Mouse (Mus musculus) neural tube, embryonic 14.5 days (tissue): Measurements from ENCODE around the gene Mctp1. TPM values are rescaled to one million over a fixed set of nuclear protein-coding genes. Genes with fewer than 3 reads are reported as not detected.

Source experiments
- ATAC-seq: fragments of 200-750 bp; cut with Nextera tagmentation; 2 replicates; pipeline ENCODE4 v1.8.0; 2017; ENCODE audit warnings: low read depth, mild to moderate bottlenecking, moderate TSS enrichment, moderate library complexity
- H3K27ac ChIP-seq: fragments of 300-500 bp; sonication (generic); 2 replicates; pipeline ENCODE4 v1.5.1; 2014; ENCODE audit warnings: low read depth, mild to moderate bottlenecking, control low read depth, low read length, moderate library complexity, mixed read lengths
- H3K27me3 ChIP-seq: fragments of 300-500 bp; sonication (generic); 2 replicates; pipeline ENCODE4 v1.6.1; 2014; ENCODE audit warnings: low read length; ENCODE audit not compliant: control insufficient read depth, insufficient read depth
- H3K36me3 ChIP-seq: fragments of 300-500 bp; sonication (generic); 2 replicates; pipeline ENCODE4 v1.6.1; 2014; ENCODE audit warnings: low read length, mixed read lengths; ENCODE audit not compliant: control insufficient read depth, insufficient read depth
- H3K4me1 ChIP-seq: fragments of 300-500 bp; sonication (generic); 2 replicates; pipeline ENCODE4 v1.6.1; 2014; ENCODE audit warnings: low read length; ENCODE audit not compliant: control insufficient read depth, insufficient read depth
- H3K4me2 ChIP-seq: fragments of 300-500 bp; sonication (generic); 2 replicates; pipeline ENCODE4 v1.6.1; 2014; ENCODE audit warnings: mild to moderate bottlenecking, low read depth, low read length, control low read depth
- H3K4me3 ChIP-seq: fragments of 300-500 bp; sonication (generic); 2 replicates; pipeline ENCODE4 v1.5.1; 2014; ENCODE audit warnings: low read depth, low read length, control low read depth, mixed read lengths
- H3K9ac ChIP-seq: fragments of 300-500 bp; sonication (generic); replicated peaks from 2 replicates; pipeline ENCODE4 v1.6.1; 2014; ENCODE audit warnings: low read depth, mild to moderate bottlenecking, control low read depth, low read length, mixed read lengths
- H3K9me3 ChIP-seq: fragments of 300-500 bp; sonication (generic); 2 replicates; pipeline ENCODE4 v1.6.1; 2016; ENCODE audit warnings: low read length; ENCODE audit not compliant: control insufficient read depth
- WGBS: fragments of 180-500 bp; shearing (Covaris S2); extraction: QIAGEN DNeasy Blood & Tissue Kit; methylation state at CpG from one replicate; pipeline ENCODE4 v1.1.7; 2014; 5-methylcytosine and 5-hydroxymethylcytosine counted together
- polyA plus RNA-seq: library from polyadenylated mRNA; unstranded; fragments of >200 nt; fragmentation: Nextera tagmentation; extraction: Ambion mirVana; gene quantifications from 2 replicates; pipeline ENCODE4 v1.2.1, GENCODE M21; 2014

Gene Mctp1
- polyA plus RNA-seq, 1 experiment from 2014 or later = 2.2 TPM

GRCm38 (mm10) chr13:76690697-76691096, 306.4 kb downstream of the Mctp1 start:
- WGBS = 94% methylated on average over 1 of the region's 1 CpGs
- H3K9me3 ChIP-seq = no peaks in the 10 kb centered on the region
- no peaks in the 10 kb centered on the region for H3K36me3 ChIP-seq
- no peak overlapping the region for H3K4me2 ChIP-seq
- H3K4me3 ChIP-seq = no peak overlapping the region
- H3K27ac ChIP-seq = no peak overlapping the region
- H3K27me3 ChIP-seq = no peaks in the 10 kb centered on the region
- no peak for ATAC-seq
- H3K9ac ChIP-seq = no peak overlapping the region
- no peaks in the 10 kb centered on the region for H3K4me1 ChIP-seq

DNA sequence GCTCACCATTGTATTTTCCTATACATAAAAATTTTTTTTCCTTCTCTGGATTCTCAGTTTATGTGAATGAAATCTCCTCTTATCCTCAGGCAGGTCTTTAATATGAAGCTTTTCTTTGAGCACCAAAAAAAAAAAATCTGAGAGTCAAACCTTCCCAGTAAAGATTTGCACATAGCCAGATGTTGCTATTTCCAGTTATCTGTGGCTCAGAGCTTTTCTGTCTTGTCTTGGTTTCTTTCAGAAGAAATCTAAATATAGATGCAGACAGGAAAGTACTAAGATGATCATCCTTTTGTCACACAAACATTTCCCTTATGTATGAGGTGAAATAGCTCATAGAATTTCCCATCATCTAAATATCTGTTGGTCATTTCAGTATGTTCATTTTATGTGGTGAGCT, 349.7 kb downstream of the Mctp1 start:
- no peaks in the 10 kb centered on the region for H3K9me3 ChIP-seq
- H3K4me3 ChIP-seq = no peak overlapping the region
- H3K27me3 ChIP-seq = no peaks in the 10 kb centered on the region
- H3K27ac ChIP-seq = no peak overlapping the region
- H3K4me2 ChIP-seq = no peak overlapping the region
- no peak overlapping the region for H3K9ac ChIP-seq
- H3K4me1 ChIP-seq = no peaks in the 10 kb centered on the region
- ATAC-seq = no peak
- H3K36me3 ChIP-seq = no peaks in the 10 kb centered on the region

GRCm38 (mm10) chr13:76750663-76751429, 366.5 kb downstream of the Mctp1 start:
- WGBS = 72% methylated on average over 4 of the region's 4 CpGs

DNA sequence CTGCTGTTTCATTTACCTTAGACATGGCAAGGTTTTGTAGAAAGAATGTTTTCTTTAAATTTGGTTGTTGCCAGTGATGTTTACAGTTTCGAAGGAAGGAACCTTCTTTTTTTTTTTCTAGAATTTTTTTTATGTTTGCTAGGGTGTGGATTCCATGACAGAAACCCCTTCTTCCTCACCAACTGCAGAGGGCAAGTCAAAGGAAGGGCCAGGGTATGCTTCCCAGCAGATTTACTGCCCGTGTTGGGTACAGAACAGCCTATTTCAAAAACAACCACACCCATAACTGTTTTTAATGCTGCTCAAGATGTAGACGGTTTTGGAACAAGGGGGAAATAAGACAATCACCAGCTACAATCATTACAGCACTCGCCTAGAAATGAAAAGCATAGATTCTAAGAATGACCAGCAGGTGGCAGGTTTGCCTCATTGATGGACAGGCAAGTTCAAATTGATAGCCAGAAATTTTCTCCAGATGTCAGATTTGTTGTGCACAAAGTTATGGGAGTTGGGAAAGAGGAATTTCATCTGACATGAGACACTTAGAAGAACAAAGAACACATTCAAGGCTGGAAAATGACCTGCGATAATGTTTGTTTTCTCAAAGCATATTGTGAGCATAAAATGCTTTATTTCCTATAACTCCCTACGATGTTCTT, 375.6 kb downstream of the Mctp1 start:
- Histone ChIP-seq H3K4me2 (no peak overlapping the region), H3K9me3 (no peaks in the 10 kb centered on the region), H3K36me3 (no peaks in the 10 kb centered on the region), H3K4me3 (no peak overlapping the region), H3K27me3 (no peaks in the 10 kb centered on the region), H3K27ac (no peak overlapping the region), H3K9ac (no peak overlapping the region), H3K4me1 (no peaks in the 10 kb centered on the region)
- peak; percentile 63 for ATAC-seq
- WGBS = 26% methylated on average over 6 of the region's 6 CpGs

More at GRCm38 (mm10) chr13:76750663-76751429, 366.5 kb downstream of the Mctp1 start:
- H3K4me2 ChIP-seq = no peak overlapping the region
- no peak overlapping the region for H3K27ac ChIP-seq
- H3K9me3 ChIP-seq = no peaks in the 10 kb centered on the region
- ATAC-seq = no peak
- no peak overlapping the region for H3K4me3 ChIP-seq
- no peaks in the 10 kb centered on the region for H3K4me1 ChIP-seq
- H3K27me3 ChIP-seq = no peaks in the 10 kb centered on the region
- no peak overlapping the region for H3K9ac ChIP-seq
- no peaks in the 10 kb centered on the region for H3K36me3 ChIP-seq

- Histone ChIP-seq H3K36me3 (no peaks in the 10 kb centered on the region), H3K9me3 (no peaks in the 10 kb centered on the region), H3K27ac (no peak overlapping the region), H3K27me3 (no peaks in the 10 kb centered on the region), H3K4me3 (no peak overlapping the region), H3K9ac (no peak overlapping the region), H3K4me1 (no peaks in the 10 kb centered on the region), H3K4me2 (no peak overlapping the region)
- WGBS = 73% methylated on average over 1 of the region's 1 CpGs
- ATAC-seq = no peak
Measured at GRCm38 (mm10) chr13:76799662-76800061, 415.3 kb downstream of the Mctp1 start.

DNA sequence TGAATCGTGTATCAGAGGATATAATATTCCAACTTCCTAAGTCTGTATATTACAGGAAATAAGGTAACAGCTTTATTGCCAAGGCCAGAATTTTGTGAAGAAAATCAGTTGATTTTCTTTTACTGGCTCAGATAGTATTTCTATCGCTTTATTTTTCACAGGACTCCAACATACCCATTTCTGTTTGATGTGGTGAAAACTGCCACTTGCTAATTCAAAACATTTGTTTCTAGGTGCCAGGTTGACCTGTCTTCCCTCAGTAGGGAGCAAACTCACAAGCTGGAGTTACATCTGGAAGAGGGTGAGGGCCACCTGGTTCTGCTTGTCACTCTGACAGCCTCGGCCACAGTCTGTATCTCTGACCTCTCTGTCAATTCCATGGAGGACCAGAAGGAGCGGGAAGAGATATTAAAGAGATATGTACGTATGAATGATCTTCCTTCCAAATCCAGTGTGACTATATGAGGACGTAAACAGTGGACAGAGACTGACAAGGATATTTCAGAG, 416.8 kb downstream of the Mctp1 start:
- no peak overlapping the region for H3K4me3 ChIP-seq
- no peak overlapping the region for H3K27ac ChIP-seq
- ATAC-seq = no peak
- 83% methylated on average over 6 of the region's 6 CpGs for WGBS
- no peaks in the 10 kb centered on the region for H3K9me3 ChIP-seq
- no peak overlapping the region for H3K4me2 ChIP-seq
- no peaks in the 10 kb centered on the region for H3K4me1 ChIP-seq
- no peaks in the 10 kb centered on the region for H3K27me3 ChIP-seq
- H3K9ac ChIP-seq = no peak overlapping the region
- no peaks in the 10 kb centered on the region for H3K36me3 ChIP-seq

DNA sequence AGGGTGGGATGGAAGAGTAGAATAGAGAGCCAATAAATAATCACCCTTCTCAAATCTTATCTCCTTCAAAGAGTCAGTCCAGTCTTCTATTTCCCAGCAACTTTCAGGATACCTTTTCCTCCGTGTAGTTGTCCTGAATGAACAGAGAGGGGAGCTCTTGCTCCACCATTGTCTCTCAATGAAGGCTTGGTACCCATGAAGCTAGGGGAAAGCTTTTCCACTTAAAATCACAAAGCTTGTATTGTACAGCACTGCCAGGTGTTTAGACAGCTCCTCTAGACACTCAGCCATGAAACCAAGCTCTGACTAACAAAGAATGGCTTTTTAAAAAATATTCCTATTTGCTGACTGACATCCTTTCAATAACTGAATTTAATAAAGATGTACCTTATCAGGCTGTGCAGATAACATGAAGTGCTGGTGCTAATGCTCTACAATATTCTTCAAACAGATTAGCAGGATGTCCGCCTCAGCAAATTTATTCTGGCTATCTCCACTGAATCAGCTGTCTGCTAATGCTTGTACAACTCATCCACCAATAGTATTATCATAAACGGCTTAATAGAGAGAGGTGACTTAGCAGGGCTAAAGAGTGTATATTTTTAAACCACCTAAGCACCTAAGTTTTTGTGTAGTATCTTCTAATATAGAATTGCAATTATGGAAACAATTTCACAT, 417.9 kb downstream of the Mctp1 start:
- Histone ChIP-seq H3K4me2 (no peak overlapping the region), H3K4me3 (no peak overlapping the region), H3K4me1 (no peaks in the 10 kb centered on the region), H3K9ac (no peak overlapping the region), H3K27me3 (no peaks in the 10 kb centered on the region), H3K9me3 (no peaks in the 10 kb centered on the region), H3K27ac (no peak overlapping the region), H3K36me3 (no peaks in the 10 kb centered on the region)
- 48% methylated on average over 3 of the region's 3 CpGs for WGBS
- ATAC-seq = peak; percentile 95

GRCm38 (mm10) chr13:76802926-76803325, 418.6 kb downstream of the Mctp1 start:
- Histone ChIP-seq H3K9ac (no peak overlapping the region), H3K4me2 (no peak overlapping the region), H3K4me3 (no peak overlapping the region), H3K9me3 (no peaks in the 10 kb centered on the region), H3K4me1 (no peaks in the 10 kb centered on the region), H3K27ac (no peak overlapping the region), H3K36me3 (no peaks in the 10 kb centered on the region), H3K27me3 (no peaks in the 10 kb centered on the region)
- ATAC-seq = no peak
- 76% methylated on average over 9 of the region's 9 CpGs for WGBS

DNA sequence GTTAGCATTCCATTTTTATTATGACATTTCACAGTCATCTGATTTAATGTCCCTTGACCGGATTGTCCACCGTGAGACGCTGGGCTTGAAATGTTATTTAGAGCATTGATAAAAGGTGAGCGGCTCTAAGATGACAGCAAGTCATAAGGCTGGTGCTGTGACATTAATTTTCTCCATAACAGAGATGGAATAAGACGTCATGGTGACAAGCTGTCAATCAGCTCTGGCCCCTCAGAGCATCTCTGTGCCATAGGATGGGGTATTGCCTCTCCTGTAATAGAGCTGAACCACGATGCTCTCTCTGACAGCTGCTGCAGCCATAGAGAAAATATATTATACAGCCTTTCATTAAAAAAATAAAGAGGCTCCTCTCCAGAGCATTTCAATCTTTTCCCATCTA, 419.5 kb downstream of the Mctp1 start:
- 51% methylated on average over 6 of the region's 6 CpGs for WGBS
- no peaks in the 10 kb centered on the region for H3K4me1 ChIP-seq
- H3K36me3 ChIP-seq = no peaks in the 10 kb centered on the region
- ATAC-seq = peak; percentile 22; the same call in 1 of the 2 replicates
- no peak overlapping the region for H3K9ac ChIP-seq
- no peak overlapping the region for H3K27ac ChIP-seq
- H3K9me3 ChIP-seq = no peaks in the 10 kb centered on the region
- no peak overlapping the region for H3K4me3 ChIP-seq
- no peaks in the 10 kb centered on the region for H3K27me3 ChIP-seq
- H3K4me2 ChIP-seq = no peak overlapping the region
